Mouse (Mus musculus) forebrain, embryonic 10.5 days (tissue): ENCODE measurements around the gene Ppip5k1. TPM values are rescaled to one million over a fixed set of nuclear protein-coding genes. Genes with fewer than 3 reads are reported as not detected.

Experiments used
- DNase-seq: peaks from one replicate; pipeline ENCODE4 v3.0.0-alpha.2; 2017; ENCODE audit warnings: low spot score; ENCODE audit errors: extremely low spot score
- H3K27ac ChIP-seq: fragments of 300-500 bp; sonication (generic); 2 replicates; pipeline ENCODE4 v1.5.1; 2016; ENCODE audit warnings: mild to moderate bottlenecking
- H3K27me3 ChIP-seq: fragments of 300-500 bp; sonication (generic); 2 replicates; pipeline ENCODE4 v1.6.1; 2016; ENCODE audit warnings: mild to moderate bottlenecking; ENCODE audit not compliant: poor library complexity, severe bottlenecking
- H3K36me3 ChIP-seq: fragments of 300-500 bp; sonication (generic); replicated peaks from 2 replicates; pipeline ENCODE4 v1.6.1; 2016; ENCODE audit warnings: mild to moderate bottlenecking, moderate library complexity
- H3K4me1 ChIP-seq: fragments of 300-500 bp; sonication (generic); 2 replicates; pipeline ENCODE4 v1.6.1; 2016
- H3K4me3 ChIP-seq: fragments of 300-500 bp; sonication (generic); 2 replicates; pipeline ENCODE4 v1.5.1; 2016; ENCODE audit warnings: mild to moderate bottlenecking, moderate library complexity
- H3K9me3 ChIP-seq: fragments of 300-500 bp; sonication (generic); 2 replicates; pipeline ENCODE4 v1.6.1; 2016; ENCODE audit warnings: mild to moderate bottlenecking, moderate library complexity
- WGBS: fragments of 180-500 bp; shearing (Covaris S2); methylation state at CpG from one replicate; pipeline ENCODE4 v1.1.7; 2016; 5-methylcytosine and 5-hydroxymethylcytosine counted together
- polyA plus RNA-seq: library from polyadenylated mRNA; unstranded; fragments of >200 nt; fragmentation: Nextera tagmentation; extraction: Ambion mirVana; gene quantifications from 2 replicates; pipeline ENCODE4 v1.2.1, GENCODE M21; 2016

Gene Ppip5k1
- polyA plus RNA-seq, 1 experiment from 2014 or later: 11.0 TPM

DNA sequence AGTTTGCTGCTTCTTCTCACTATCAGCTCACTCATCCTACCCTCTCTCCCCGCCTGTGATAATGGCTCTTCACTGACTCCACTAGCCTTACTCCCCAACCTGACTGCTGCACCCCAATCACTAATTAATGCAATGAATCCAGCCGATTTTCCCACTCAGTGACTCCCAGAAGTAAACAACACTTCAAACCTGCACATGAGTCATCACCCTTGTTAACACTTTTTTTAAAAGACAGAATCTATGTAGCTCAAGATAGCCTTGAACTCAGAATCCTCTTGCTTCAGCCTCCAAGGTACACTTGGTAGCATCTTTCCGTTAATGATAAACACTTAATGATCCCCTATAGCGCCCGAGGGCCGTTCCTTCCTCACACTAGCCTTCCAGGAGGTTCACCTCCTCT, 818 bp downstream of the Ppip5k1 start:
- Histone ChIP-seq H3K27ac (peak overlapping the region; percentile 93), H3K4me3 (peak overlapping the region; percentile 67), H3K4me1 (peaks cover 31% of the 10 kb centered on the region), H3K9me3 (no peaks in the 10 kb centered on the region), H3K36me3 (0 out of 2 replicates have a peak, but pooled peaks cover 2% of the 10 kb centered on the region), H3K27me3 (peaks cover 34% of the 10 kb centered on the region)
- 4% methylated on average over 6 of the region's 6 CpGs for WGBS
- no peak for DNase-seq

GRCm38 (mm10) chr2:121353156-121353555, 2.0 kb downstream of the Ppip5k1 start:
- Histone ChIP-seq H3K27me3 (peaks cover 22% of the 10 kb centered on the region), H3K4me3 (no peak overlapping the region), H3K9me3 (no peaks in the 10 kb centered on the region), H3K36me3 (0 out of 2 replicates have a peak, but pooled peaks cover 3% of the 10 kb centered on the region), H3K4me1 (peaks cover 19% of the 10 kb centered on the region), H3K27ac (no peak overlapping the region)
- 83% methylated on average over 8 of the region's 8 CpGs for WGBS
- DNase-seq: no peak

DNA sequence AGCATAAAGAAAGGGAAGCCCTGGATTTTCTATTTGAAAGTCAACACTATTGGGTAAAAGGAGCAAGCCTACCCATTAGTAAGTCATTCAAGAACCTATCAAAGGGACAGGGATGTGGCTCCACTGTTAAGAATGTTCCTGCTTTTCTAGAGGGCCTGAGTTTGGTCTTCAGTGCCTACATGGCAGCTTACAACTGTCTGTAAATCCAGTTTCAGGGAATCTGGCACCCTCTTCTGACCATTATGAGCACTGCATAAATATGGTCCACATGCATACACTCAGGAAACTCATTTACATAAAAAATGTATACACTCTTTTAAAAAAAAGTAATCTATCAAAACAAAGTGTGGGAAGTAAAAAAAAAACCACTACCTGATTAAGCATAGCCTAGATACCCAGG, 16.1 kb downstream of the Ppip5k1 start:
- no peaks in the 10 kb centered on the region for H3K27me3 ChIP-seq
- H3K4me3 ChIP-seq: no peak overlapping the region
- no peak for DNase-seq
- no peaks in the 10 kb centered on the region for H3K4me1 ChIP-seq
- peaks cover 9% of the 10 kb centered on the region; the same call in 1 of the 2 replicates for H3K36me3 ChIP-seq
- H3K9me3 ChIP-seq: no peaks in the 10 kb centered on the region
- no peak overlapping the region for H3K27ac ChIP-seq

DNA sequence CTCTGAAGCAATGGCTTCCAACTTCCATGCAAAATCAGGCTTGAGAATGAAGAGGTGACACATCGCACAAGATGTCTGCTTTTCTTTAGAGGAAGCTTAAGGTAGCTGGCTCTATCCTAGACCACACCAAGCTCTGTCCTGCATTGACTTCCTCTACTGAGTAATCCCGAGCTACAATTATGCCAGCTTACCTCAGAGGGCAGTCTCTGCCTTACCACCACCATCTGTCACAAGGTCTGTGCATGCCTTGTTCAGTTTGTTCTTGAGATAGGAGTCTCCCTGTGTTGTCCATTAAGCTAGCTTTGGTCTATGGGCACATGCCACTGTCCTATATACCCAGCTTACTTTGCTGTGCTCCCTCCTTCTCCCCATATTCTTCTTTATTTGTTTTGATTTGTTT, 25.7 kb downstream of the Ppip5k1 start:
- Histone ChIP-seq H3K4me3 (no peak overlapping the region), H3K27me3 (no peaks in the 10 kb centered on the region), H3K36me3 (peaks cover 3% of the 10 kb centered on the region; the same call in 1 of the 2 replicates), H3K4me1 (0 out of 2 replicates have a peak, but pooled peaks cover 10% of the 10 kb centered on the region), H3K9me3 (no peaks in the 10 kb centered on the region), H3K27ac (no peak overlapping the region)
- DNase-seq: no peak
- WGBS: 88% methylated on average over 2 of the region's 2 CpGs

GRCm38 (mm10) chr2:121323693-121324470, 31.3 kb downstream of the Ppip5k1 start:
- Histone ChIP-seq H3K9me3 (no peaks in the 10 kb centered on the region), H3K4me3 (no peak overlapping the region), H3K36me3 (peaks cover 14% of the 10 kb centered on the region), H3K4me1 (0 out of 2 replicates have a peak, but pooled peaks cover 10% of the 10 kb centered on the region), H3K27me3 (no peaks in the 10 kb centered on the region), H3K27ac (no peak overlapping the region)
- WGBS: 91% methylated on average over 10 of the region's 10 CpGs
- DNase-seq: no peak

DNA sequence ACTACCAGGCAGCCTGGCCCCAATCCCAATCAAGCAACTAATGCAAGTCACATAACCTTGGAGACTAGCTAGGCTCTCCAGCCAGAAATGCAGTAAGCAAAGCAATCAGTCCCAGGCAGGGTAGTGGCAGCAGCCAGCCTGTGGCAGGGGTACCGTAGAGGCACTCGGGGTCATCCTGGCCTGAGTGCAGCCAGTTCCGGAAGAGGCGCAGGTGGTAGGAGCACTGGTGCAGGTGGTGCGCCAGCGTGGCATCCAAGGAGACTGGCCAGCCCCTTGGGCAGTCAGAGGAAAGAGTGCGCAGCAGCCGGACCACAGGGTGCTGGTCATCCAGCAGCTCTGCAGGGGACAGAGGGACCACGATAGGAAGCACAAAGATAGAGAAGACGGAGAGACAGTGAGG, 32.2 kb downstream of the Ppip5k1 start:
- no peaks in the 10 kb centered on the region for H3K27me3 ChIP-seq
- no peak for DNase-seq
- H3K4me3 ChIP-seq: no peak overlapping the region
- WGBS: 95% methylated on average over 10 of the region's 10 CpGs
- H3K9me3 ChIP-seq: no peaks in the 10 kb centered on the region
- H3K27ac ChIP-seq: no peak overlapping the region
- H3K36me3 ChIP-seq: peaks cover 14% of the 10 kb centered on the region
- H3K4me1 ChIP-seq: 0 out of 2 replicates have a peak, but pooled peaks cover 10% of the 10 kb centered on the region

- 83% methylated on average over 8 of the region's 8 CpGs for WGBS
Observed at GRCm38 (mm10) chr2:121316278-121316677, 38.9 kb downstream of the Ppip5k1 start.

DNA sequence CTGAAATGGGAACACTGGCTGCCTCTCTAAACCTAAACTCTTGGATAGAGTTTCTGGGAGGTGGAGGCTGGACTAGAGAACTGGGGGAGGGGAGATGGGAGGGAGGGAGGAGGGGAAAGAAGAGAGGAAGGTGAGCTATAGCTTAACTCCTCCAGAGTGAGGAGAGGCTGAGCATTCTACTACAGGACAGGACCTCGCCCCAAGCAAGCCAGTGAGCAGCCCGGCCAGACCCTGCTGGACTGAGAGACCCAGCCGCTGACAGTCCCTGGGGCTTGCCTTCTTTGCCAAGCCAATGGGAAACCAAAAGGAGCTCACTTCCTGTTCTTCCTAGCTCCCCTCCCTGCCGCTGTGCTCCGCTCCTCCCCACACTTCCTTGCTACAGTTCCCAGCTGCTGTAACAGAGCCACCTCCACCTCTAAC, 46.2 kb downstream of the Ppip5k1 start:
- H3K9me3 ChIP-seq: no peaks in the 10 kb centered on the region
- H3K4me1 ChIP-seq: peaks cover 27% of the 10 kb centered on the region
- peaks cover 6% of the 10 kb centered on the region; the same call in 1 of the 2 replicates for H3K27me3 ChIP-seq
- DNase-seq: no peak
- no peak overlapping the region for H3K4me3 ChIP-seq
- WGBS: 40% methylated on average over 5 of the region's 5 CpGs
- no peak overlapping the region for H3K27ac ChIP-seq
- peaks cover 54% of the 10 kb centered on the region for H3K36me3 ChIP-seq

More at GRCm38 (mm10) chr2:121316278-121316677, 38.9 kb downstream of the Ppip5k1 start:
- no peaks in the 10 kb centered on the region for H3K4me1 ChIP-seq
- H3K27me3 ChIP-seq: no peaks in the 10 kb centered on the region
- H3K9me3 ChIP-seq: no peaks in the 10 kb centered on the region
- H3K27ac ChIP-seq: no peak overlapping the region
- H3K4me3 ChIP-seq: no peak overlapping the region
- H3K36me3 ChIP-seq: peaks cover 11% of the 10 kb centered on the region
- no peak for DNase-seq

DNA sequence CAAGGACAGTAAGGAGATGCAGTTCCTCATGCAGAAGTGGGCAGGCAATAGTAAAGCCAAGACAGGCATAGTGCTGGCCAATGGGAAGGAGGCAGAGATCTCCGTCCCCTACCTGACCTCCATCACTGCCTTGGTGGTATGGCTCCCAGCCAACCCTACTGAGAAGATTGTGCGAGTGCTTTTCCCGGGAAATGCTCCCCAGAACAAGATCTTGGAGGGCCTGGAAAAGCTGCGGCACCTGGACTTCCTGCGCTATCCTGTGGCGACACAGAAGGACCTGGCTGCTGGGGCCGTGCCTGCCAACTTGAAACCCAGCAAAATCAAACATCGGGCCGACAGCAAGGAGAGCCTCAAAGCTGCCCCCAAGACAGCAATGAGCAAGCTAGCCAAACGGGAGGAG, 55.2 kb downstream of the Ppip5k1 start:
- peaks cover 40% of the 10 kb centered on the region for H3K4me1 ChIP-seq
- no peak overlapping the region for H3K27ac ChIP-seq
- peaks cover 53% of the 10 kb centered on the region for H3K27me3 ChIP-seq
- no peaks in the 10 kb centered on the region for H3K9me3 ChIP-seq
- 91% methylated on average over 10 of the region's 10 CpGs for whole genome bisulfite sequencing
- H3K4me3 ChIP-seq: no peak overlapping the region
- peaks cover 66% of the 10 kb centered on the region for H3K36me3 ChIP-seq
- DNase-seq: no peak

GRCm38 (mm10) chr2:121299471-121299870, 55.7 kb downstream of the Ppip5k1 start:
- Histone ChIP-seq H3K4me3 (no peak overlapping the region), H3K27ac (no peak overlapping the region), H3K36me3 (peaks cover 60% of the 10 kb centered on the region), H3K9me3 (no peaks in the 10 kb centered on the region), H3K27me3 (peaks cover 59% of the 10 kb centered on the region), H3K4me1 (peaks cover 43% of the 10 kb centered on the region)
- DNase-seq: no peak
- 87% methylated on average over 17 of the region's 17 CpGs for WGBS

DNA sequence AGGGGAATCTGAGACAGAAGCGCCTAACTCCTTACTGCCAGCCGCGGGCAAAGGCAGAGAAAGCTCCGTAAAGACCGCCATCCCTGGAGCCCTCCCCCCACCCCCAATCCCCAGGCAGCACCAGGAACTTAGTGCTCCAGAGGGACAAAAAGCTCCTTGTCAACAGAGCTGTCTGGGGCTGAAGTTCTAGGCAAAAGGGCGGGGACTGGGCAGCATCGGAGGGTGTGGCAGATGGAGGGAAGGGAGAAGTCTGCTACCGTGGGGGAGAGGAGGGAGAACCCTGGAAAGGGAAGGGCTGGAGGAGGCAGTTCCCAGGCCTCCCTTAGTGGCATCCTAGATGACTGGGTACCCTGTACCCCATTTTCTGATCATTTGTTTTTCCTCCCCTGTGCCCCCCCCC, 57.1 kb downstream of the Ppip5k1 start:
- Histone ChIP-seq H3K9me3 (no peaks in the 10 kb centered on the region), H3K27ac (peak overlapping the region; percentile 68), H3K4me1 (peaks cover 53% of the 10 kb centered on the region), H3K27me3 (peaks cover 72% of the 10 kb centered on the region), H3K4me3 (peak overlapping the region; percentile 51; the same call in 1 of the 2 replicates), H3K36me3 (peaks cover 47% of the 10 kb centered on the region)
- DNase-seq: no peak
- 4% methylated on average over 8 of the region's 8 CpGs for WGBS

GRCm38 (mm10) chr2:121297701-121298100, 57.5 kb downstream of the Ppip5k1 start:
- Histone ChIP-seq H3K27me3 (peaks cover 76% of the 10 kb centered on the region), H3K4me1 (peaks cover 53% of the 10 kb centered on the region), H3K4me3 (peak overlapping the region; percentile 51), H3K27ac (peak overlapping the region; percentile 68), H3K9me3 (no peaks in the 10 kb centered on the region), H3K36me3 (peaks cover 43% of the 10 kb centered on the region)
- 10% methylated on average over 9 of the region's 9 CpGs for WGBS
- no peak for DNase-seq

- DNase-seq: no peak
- WGBS: 8% methylated on average over 6 of the region's 6 CpGs
- Histone ChIP-seq H3K27ac (peak overlapping the region; percentile 68), H3K4me1 (peaks cover 53% of the 10 kb centered on the region), H3K9me3 (no peaks in the 10 kb centered on the region), H3K27me3 (peaks cover 85% of the 10 kb centered on the region), H3K36me3 (peaks cover 34% of the 10 kb centered on the region), H3K4me3 (peak overlapping the region; percentile 51)
Observed at GRCm38 (mm10) chr2:121296754-121297231, 58.4 kb downstream of the Ppip5k1 start.
